Mouse (Mus musculus) thymus, adult 18-20 months (tissue): ENCODE results near the gene Med12l.
A peak's percentile ranks its signal among the peaks of the same experiment; 100 is the strongest.

ENCODE experiments used
- DNase-seq, 2 experiments: peaks; one replicate each; pipeline ENCODE4 v3.0.0; 2022; ENCODE audit warnings: mixed read lengths in 2 of 2

Med12l gene

GRCm38 (mm10) chr3:59005271-59005995, at the start of gene Med12l:
Gene Med12l (plus strand): TSS chr3:59005825.
- DNase-seq, result peak; percentile 29 to 35

GRCm38 (mm10) chr3:58961166-58961565, 44.5 kb upstream of the Med12l start:
- no peak for DNase-seq

DNA sequence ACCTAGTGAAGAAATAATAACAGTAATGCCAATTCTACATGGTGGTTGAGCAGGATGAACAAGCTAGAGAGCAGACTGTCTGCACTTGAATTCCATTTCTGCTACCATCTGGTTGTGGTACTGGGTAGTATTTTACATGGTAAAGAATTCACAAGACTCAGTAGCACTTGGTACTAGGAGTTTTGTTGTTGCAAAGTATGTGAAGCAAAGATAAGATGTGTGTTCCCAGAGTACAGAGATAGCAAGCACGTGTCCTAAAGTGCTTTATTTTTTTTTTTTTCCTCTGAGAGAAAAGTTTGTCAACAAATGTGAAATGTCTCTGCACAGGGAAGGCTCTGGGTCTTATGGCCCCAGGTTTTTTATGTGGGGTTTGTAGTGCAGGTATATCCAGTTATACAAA, 28.2 kb upstream of the Med12l start:
- no peak for DNase-seq

DNA sequence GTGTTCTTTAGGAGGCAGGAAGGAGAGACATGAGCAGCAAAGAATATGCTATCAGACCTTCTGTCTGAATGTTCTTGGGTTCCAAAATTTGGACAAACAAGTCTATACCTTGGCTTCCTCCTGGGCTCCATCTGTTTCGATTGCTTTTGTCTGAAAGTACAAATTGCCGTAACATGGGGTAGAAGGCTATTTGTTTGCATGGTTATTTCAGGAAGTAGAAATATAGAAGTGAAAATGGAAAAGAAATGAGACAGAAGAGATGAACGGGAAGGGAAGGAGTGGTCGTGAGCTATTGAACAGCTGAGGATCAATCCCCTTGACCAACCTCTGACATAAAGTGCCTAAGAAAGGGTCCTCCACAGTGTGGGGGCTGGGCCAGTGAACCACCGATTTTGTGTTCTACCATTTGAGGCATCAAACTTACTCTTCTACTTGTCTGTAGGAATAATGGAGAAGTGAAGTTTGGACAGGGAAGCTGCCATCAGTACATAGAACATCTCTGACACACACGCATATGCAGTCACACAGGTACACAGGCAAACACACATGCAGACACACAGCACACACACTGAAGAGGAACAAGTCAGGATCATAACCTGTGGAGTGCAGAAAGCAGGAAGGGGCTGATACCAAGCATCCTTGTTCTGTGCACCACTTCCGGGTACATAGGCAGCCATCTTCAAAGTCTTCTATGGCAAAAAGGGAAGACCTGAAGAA, 27.6 kb upstream of the Med12l start:
- no peak for DNase-seq

DNA sequence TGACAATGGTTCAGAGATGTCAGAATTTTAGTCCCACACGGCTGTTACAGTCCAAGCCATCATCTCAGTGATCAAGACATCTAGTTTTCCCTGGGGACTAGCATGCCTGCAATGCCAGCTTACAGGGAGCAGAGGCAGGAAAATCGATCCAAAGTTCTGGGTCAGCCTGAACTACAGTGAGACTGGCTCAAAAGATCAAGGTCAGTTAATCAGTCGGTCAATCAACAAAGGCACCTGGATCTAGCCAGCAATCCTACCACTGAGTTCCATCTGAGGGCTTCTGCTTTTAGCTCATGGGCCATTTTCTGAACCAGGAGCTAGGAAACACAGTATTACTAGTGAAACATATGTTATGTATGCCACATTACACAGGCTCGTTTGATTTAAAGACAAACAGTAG, 25.0 kb upstream of the Med12l start:
- no peak for DNase-seq

- peak; percentile 4 to 18 for DNase-seq
Measured at GRCm38 (mm10) chr3:58982896-58983837, 22.5 kb upstream of the Med12l start.

DNA sequence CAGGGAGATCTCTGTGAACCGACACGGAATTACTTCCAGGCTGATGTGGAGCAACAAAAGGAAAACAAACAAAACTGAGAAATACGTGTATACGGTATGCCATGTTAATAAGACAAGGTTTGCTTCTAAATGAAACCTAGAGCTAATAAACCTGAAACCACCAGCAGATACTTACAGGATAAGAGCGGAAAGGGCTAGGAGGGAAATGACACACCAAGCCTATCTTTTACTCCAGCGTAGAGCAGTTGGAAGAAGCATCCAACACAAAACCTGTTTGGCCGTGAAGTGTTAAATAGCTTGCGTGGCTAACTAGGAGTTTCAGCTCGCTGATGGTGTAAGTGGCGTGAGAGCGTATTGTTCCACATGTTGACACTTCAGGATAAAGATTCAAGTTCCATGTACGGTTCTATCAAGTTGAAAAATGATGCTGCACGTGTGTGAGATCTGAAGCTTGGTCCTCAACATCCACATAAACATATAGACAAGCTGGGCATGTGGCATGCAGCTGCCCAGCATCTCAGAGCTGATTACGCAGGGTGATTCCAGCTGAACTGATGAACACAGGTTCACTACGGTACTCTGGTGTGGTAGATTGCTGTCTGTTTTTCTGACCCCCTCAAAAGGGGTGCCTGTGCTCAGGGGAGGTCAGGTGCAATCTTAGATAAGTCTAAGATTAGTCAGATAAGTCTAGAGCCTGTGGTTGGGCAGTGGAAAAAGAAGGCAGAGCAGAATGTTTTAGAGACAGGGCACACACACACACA, 21.6 kb upstream of the Med12l start:
- no peak for DNase-seq

DNA sequence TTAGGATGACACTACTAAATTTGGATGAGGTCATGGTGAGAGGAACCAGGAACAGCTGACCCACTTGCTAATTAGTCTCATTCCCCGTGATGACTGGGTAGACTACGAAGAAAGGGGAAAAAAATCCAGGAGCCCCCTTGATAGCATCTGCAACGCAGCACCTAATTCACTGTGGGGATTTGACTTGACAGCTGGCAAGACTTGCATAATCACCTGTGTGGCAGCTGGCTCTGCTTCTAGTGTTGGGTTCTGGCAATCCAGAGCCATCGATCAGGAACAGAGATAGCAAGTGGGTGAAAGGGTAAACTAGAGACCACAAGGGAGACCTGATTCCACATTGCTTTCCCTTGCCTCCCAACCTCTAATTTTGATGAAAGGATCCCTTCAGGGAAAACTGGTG, 19.8 kb upstream of the Med12l start:
- DNase-seq, result no peak

DNA sequence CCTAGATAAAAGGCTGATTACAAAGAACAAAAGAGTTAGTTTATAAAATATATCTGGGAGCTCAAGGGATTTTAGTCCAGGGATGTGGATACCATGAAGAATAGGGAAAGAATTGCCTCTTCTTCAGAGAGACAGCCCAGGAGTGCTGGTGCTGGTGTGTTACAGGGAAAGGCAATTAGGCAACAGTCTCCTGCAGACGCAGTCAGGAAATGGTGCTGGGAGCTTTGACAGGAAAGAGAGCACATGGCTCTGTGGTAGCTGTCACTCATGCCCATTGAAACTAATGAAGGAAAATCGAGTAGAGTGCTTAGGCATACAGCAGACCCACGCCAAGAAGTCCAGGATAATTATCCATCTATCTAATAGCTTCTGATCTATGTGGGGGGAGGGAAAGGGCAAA, 16.3 kb upstream of the Med12l start:
- DNase-seq, result no peak

DNA sequence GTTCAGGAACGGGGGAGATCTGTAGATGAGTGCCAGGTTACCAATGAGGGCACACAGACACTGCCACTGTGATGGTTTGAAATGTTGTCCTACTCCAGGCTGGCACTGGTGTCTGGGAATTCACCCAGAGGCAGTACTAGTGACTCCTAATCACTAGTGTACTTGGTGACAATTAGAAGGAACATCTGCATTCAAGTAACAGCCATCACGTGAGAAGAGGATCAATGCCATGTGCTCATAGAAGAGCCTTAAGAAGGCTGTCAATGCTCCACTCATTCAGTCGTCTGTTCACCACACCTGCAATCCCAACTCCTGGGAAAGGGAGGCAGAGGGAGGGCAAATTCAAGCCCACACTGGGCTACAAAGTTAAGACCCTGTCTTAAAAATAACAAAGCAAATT, 15.1 kb upstream of the Med12l start:
- no peak for DNase-seq

- DNase-seq, result no peak
Measured at GRCm38 (mm10) chr3:58992122-58992521, 13.5 kb upstream of the Med12l start.

- no peak for DNase-seq
Measured at GRCm38 (mm10) chr3:58993619-58994018, 12.0 kb upstream of the Med12l start.

DNA sequence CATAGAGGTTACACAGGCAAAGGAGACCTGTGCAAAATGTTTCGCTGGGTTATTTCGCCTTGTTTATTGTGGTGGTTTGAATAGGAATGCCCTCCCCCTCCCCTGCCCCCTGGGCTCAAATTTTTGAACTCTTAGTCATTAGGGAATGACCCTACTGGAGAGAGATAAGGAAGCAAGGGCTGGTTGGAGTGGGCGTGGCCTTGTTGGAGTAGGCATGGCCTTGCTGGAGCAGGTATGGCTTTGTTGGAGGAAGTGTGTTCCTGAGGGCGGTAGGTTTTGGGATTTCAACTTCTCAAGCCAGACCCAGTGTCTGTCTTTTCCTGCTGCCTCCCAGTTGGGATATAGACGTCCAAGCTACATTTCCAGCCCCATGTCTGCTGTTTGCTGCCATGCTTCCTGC, 1.9 kb upstream of the Med12l start:
- DNase-seq, result no peak

GRCm38 (mm10) chr3:59005996-59006730, 538 bp downstream of the Med12l start:
- peak; percentile 27 to 56 for DNase-seq

- peak in 1 of 2 experiments; percentile 54 for DNase-seq
Measured at GRCm38 (mm10) chr3:59006731-59007441, 1.3 kb downstream of the Med12l start.

GRCm38 (mm10) chr3:59010276-59010675, 4.7 kb downstream of the Med12l start:
- DNase-seq, result no peak

DNA sequence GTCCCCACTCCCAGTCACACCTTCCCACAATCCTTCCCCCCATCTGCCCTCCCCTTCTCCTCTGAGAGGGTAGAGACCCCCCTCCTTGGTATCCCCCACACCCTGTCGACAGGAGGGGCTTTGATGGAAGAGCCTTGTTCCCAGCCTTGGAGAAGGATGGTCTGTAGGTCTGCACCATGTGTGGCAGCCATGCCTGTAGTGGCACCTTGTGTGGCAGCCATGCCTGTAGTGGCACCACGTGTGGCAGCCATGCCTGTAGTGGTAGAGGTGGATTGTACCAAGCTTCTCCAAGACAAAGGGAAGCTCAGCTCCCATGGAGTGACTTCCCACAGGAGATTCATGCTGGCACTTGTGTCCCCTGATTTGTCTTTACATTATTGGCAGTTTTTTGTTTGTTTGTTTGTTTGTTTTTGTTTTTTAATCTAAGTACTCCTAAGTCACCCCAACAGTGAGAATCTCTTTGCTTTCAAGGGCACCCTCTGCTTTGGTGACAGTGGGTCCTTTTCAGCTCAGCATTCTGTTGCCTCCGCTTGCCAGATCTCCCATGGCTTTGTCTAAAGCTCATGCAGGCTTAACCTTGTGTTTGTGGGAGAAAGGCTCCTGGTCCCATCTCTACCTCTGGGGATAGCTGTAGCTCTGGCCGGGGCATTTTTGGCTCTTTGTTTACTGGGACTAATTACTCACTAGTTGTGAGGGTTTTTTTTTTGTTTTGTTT, 10.2 kb downstream of the Med12l start:
- no peak for DNase-seq

GRCm38 (mm10) chr3:59016501-59016900, 10.9 kb downstream of the Med12l start:
- DNase-seq, result no peak

DNA sequence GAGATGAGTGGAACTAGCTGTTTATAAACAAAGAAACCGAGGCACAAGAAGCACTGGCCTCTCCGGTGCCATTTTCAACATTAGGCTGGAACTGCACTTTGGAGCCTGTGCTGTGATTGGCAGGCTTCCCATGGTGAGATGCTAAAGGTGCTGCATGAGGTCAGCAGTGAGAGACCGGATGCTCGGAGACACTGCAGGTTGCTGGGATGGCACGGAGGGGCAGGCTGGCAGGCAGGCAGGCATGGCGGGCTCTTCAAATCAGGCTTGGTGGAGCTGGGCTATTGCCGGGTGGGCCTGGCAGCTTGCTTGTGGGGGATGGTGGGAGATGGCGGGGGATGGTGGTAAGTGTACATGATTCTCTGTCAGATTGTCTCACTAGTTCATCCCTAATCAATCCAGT, 15.6 kb downstream of the Med12l start:
- no peak for DNase-seq

GRCm38 (mm10) chr3:59022251-59022650, 16.6 kb downstream of the Med12l start:
- no peak for DNase-seq
